Mouse (Mus musculus) C2C12 (cell line): ENCODE measurements around the gene Lats2. TPM values are rescaled to one million over a fixed set of nuclear protein-coding genes. Genes with fewer than 3 reads are reported as not detected.

Experiments used
- H3K27me3 ChIP-seq: one replicate; pipeline ENCODE4 v1.6.1; 2011; ENCODE audit not compliant: control insufficient read depth, insufficient read depth, insufficient read length
- H3K36me3 ChIP-seq: one replicate; pipeline ENCODE4 v1.6.1; 2011; ENCODE audit not compliant: control insufficient read depth, insufficient read depth
- H3K4me3 ChIP-seq: one replicate; pipeline ENCODE4 v1.5.1; 2011; ENCODE audit warnings: mild to moderate bottlenecking, control low read depth; ENCODE audit not compliant: poor library complexity, insufficient read depth, severe bottlenecking
- H3K79me2 ChIP-seq: one replicate; pipeline ENCODE4 v1.6.1; 2011; ENCODE audit not compliant: control insufficient read depth, insufficient read depth
- H3K79me3 ChIP-seq: one replicate; pipeline ENCODE4 v1.6.1; 2011; ENCODE audit warnings: low read depth, control low read depth
- H3ac ChIP-seq: one replicate; pipeline ENCODE3; 2011; ENCODE audit warnings: low read depth; ENCODE audit not compliant: control insufficient read depth, insufficient read length
- CEBPB ChIP-seq: IDR thresholded peaks from one replicate; pipeline ENCODE4 v1.6.1; 2011; ENCODE audit warnings: low read depth, mild to moderate bottlenecking, control low read depth, moderate library complexity
- CTCF ChIP-seq: IDR thresholded peaks from one replicate; pipeline ENCODE4 v1.5.1; 2011; ENCODE audit not compliant: control insufficient read depth, insufficient read depth, insufficient read length
- FOSL1 ChIP-seq: IDR thresholded peaks from one replicate; pipeline ENCODE4 v1.8.0; 2011; ENCODE audit warnings: mild to moderate bottlenecking, low read length; ENCODE audit not compliant: poor library complexity, insufficient read depth, severe bottlenecking
- MAX ChIP-seq: IDR thresholded peaks from one replicate; pipeline ENCODE4 v1.6.1; 2011; ENCODE audit warnings: mild to moderate bottlenecking, control low read depth
- MYOD1 ChIP-seq: IDR thresholded peaks from one replicate; pipeline ENCODE4 v1.6.1; 2011; ENCODE audit warnings: low read depth; ENCODE audit not compliant: control insufficient read depth, insufficient read length
- MYOG ChIP-seq: IDR thresholded peaks from one replicate; pipeline ENCODE4 v1.6.1; 2011; ENCODE audit not compliant: control insufficient read depth, insufficient read length; ENCODE audit errors: extremely low read depth
- USF1 ChIP-seq: IDR thresholded peaks from one replicate; pipeline ENCODE4 v1.6.1; 2011; ENCODE audit warnings: low read depth, mild to moderate bottlenecking, control low read depth, moderate library complexity
- long read RNA-seq, 2 experiments: library from polyadenylated mRNA; unstranded; transcript quantifications; one replicate each; pipeline ENCODE4 v2.0.0; 2019 to 2020
- polyA plus RNA-seq: library from polyadenylated mRNA; unstranded; fragments of >200 nt; fragmentation: generic; extraction: Trizol; gene quantifications from one replicate; pipeline ENCODE4 v1.2.1, GENCODE M21; 2012; ENCODE audit warnings: missing spikeins

Lats2 gene
- polyA plus RNA-seq = 15.6 TPM
- long read RNA-seq, experiment 1, full-length matches to known transcripts = 1 of 6 reads
- long read RNA-seq, experiment 1, partial matches to known transcripts = 4 of 6 reads
- long read RNA-seq, experiment 1, other reads (novel, unspliced or antisense) = 1 of 6 reads
- long read RNA-seq, experiment 2, full-length matches to known transcripts = 135 of 176 reads
- long read RNA-seq, experiment 2, partial matches to known transcripts = 21 of 176 reads
- long read RNA-seq, experiment 2, other reads (novel, unspliced or antisense) = 20 of 176 reads

- Histone ChIP-seq H3K36me3 (no peaks in the 10 kb centered on the region), H3ac (no peak within 1 kb of the TSS), H3K27me3 (no peaks in the 10 kb centered on the region), H3K79me2 (no peaks in the 10 kb centered on the region), H3K79me3 (no peaks in the 10 kb centered on the region), H3K4me3 (no peak within 1 kb of the TSS)
- TF ChIP-seq CEBPB (no peak), MYOD1 (no peak), MAX (no peak), USF1 (no peak), CTCF (no peak), MYOG (no peak), FOSL1 (no peak)
These were observed at the start of gene Lats2 for GRCm38 (mm10) chr14:57758237-57758636. Lats2 (minus strand) TSS chr14:57758388.

- Histone ChIP-seq H3K36me3 (peaks cover 82% of the 10 kb centered on the region), H3K79me2 (peaks cover 51% of the 10 kb centered on the region), H3K79me3 (peaks cover 35% of the 10 kb centered on the region)
These were observed 45.5 kb upstream of the Lats2 start for GRCm38 (mm10) chr14:57803731-57804130.

GRCm38 (mm10) chr14:57797991-57798931 lies 40.1 kb upstream of the Lats2 start, which contains the start of gene Sap18:
Sap18 (plus strand) TSS chr14:57798180.
- H3K36me3 ChIP-seq = peaks cover 36% of the 10 kb centered on the region

More at GRCm38 (mm10) chr14:57803731-57804130, 45.5 kb upstream of the Lats2 start:
- H3ac ChIP-seq = no peak overlapping the region
- TF ChIP-seq MYOD1 (no peak), FOSL1 (no peak), MYOG (no peak), MAX (no peak), USF1 (no peak), CTCF (no peak), CEBPB (no peak)
- no peaks in the 10 kb centered on the region for H3K27me3 ChIP-seq
- H3K4me3 ChIP-seq = no peak overlapping the region

GRCm38 (mm10) chr14:57797551-57797950 lies 39.4 kb upstream of the Lats2 start:
- Histone ChIP-seq H3K79me3 (peaks cover 37% of the 10 kb centered on the region), H3K4me3 (peak overlapping the region; percentile 15), H3K79me2 (peaks cover 45% of the 10 kb centered on the region), H3K36me3 (peaks cover 29% of the 10 kb centered on the region), H3ac (no peak overlapping the region), H3K27me3 (no peaks in the 10 kb centered on the region)
- TF ChIP-seq CTCF = no peak
- TF ChIP-seq FOSL1 = no peak
- no peak for TF ChIP-seq USF1
- no peak for TF ChIP-seq CEBPB
- TF ChIP-seq MYOG = no peak
- TF ChIP-seq MYOD1 = no peak
- no peak for TF ChIP-seq MAX

More at GRCm38 (mm10) chr14:57797991-57798931, 40.1 kb upstream of the Lats2 start, which contains the start of gene Sap18:
- Histone ChIP-seq H3K79me2 (peaks cover 52% of the 10 kb centered on the region), H3K4me3 (peak within 1 kb of the TSS; percentile 84), H3K79me3 (peaks cover 37% of the 10 kb centered on the region), H3ac (peak within 1 kb of the TSS; percentile 92), H3K27me3 (no peaks in the 10 kb centered on the region)
- TF ChIP-seq USF1 (no peak), MAX (peak; percentile 76)

- Histone ChIP-seq H3K4me3 (no peak overlapping the region), H3K79me3 (no peaks in the 10 kb centered on the region), H3ac (no peak overlapping the region), H3K79me2 (no peaks in the 10 kb centered on the region), H3K27me3 (no peaks in the 10 kb centered on the region), H3K36me3 (no peaks in the 10 kb centered on the region)
- TF ChIP-seq FOSL1 (no peak), MYOG (no peak), MYOD1 (no peak), CTCF (no peak), USF1 (no peak), MAX (no peak), CEBPB (no peak)
These were observed 33.0 kb upstream of the Lats2 start for GRCm38 (mm10) chr14:57791171-57791570.
